Mouse (Mus musculus): ENCODE data around the gene B3galt1.

- TF ChIP-seq CTCF (IDR thresholded peaks at IDR 0.05; ENCODE audit: extremely low read depth, insufficient read depth, insufficient read length, insufficient replicate concordance) = no peak
- TF ChIP-seq POLR2A (IDR thresholded peaks at IDR 0.05; ENCODE audit: low read depth, low read length) = no peak
Observed at GRCm38 (mm10) chr2:67879836-67880235, 314.2 kb downstream of the B3galt1 start.

Measured in spleen, adult 2 months (tissue).